Mouse (Mus musculus): ENCODE measurements around the gene L1cam. TPM values are rescaled to one million over a fixed set of nuclear protein-coding genes. Genes with fewer than 3 reads are reported as not detected.
A peak's percentile ranks its signal among the peaks of the same experiment; 100 is the strongest.

L1cam gene
- polyA plus RNA-seq, 1 experiment from 2014 or later, result 0.73 TPM

- Histone ChIP-seq H3K27ac (ENCODE audit: poor library complexity, severe bottlenecking) (no peak overlapping the region), H3K4me3 (no peak overlapping the region), H3K9me3 (replicated peaks) (no peaks in the 10 kb centered on the region), H3K4me1 (replicated peaks) (no peaks in the 10 kb centered on the region), H3K36me3 (no peaks in the 10 kb centered on the region), H3K9ac (no peak overlapping the region), H3K4me2 (no peak overlapping the region), H3K27me3 (replicated peaks) (no peaks in the 10 kb centered on the region)
- WGBS, result 74% methylated on average over 3 of the region's 3 CpGs
- ATAC-seq (ENCODE audit: insufficient number of reproducible peaks, low FRiP score), result no peak
Observed at GRCm38 (mm10) chrX:73836691-73837090, 59.2 kb downstream of the L1cam start.

DNA sequence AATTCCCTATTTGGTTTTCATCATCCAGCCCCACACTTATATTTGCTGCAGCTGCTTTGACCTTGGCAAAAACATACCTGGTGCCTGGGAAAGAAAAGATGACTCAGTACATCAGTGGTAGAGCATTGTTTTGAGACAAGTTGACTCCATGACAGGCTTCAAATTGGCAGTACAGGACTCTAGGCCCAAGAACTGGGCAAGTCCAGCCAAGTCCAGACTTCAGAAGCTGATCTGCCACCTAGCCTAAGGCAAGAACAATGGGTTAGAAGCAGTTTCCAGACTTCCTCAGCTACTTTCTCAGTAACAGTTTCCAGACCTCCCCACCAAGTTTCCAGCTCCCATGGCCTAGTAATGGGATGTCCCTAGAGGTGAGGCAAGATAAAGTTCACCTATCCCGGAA lies 60.2 kb downstream of the L1cam start:
- no peak overlapping the region for H3K4me3 ChIP-seq
- WGBS, result 60% methylated on average over 1 of the region's 1 CpGs
- no peaks in the 10 kb centered on the region for H3K27me3 ChIP-seq (replicated peaks)
- no peaks in the 10 kb centered on the region for H3K9me3 ChIP-seq (replicated peaks)
- H3K4me1 ChIP-seq (replicated peaks), result no peaks in the 10 kb centered on the region
- H3K9ac ChIP-seq, result no peak overlapping the region
- H3K4me2 ChIP-seq, result no peak overlapping the region
- no peak overlapping the region for H3K27ac ChIP-seq (ENCODE audit: poor library complexity, severe bottlenecking)
- no peaks in the 10 kb centered on the region for H3K36me3 ChIP-seq
- ATAC-seq (ENCODE audit: insufficient number of reproducible peaks, low FRiP score), result no peak

DNA sequence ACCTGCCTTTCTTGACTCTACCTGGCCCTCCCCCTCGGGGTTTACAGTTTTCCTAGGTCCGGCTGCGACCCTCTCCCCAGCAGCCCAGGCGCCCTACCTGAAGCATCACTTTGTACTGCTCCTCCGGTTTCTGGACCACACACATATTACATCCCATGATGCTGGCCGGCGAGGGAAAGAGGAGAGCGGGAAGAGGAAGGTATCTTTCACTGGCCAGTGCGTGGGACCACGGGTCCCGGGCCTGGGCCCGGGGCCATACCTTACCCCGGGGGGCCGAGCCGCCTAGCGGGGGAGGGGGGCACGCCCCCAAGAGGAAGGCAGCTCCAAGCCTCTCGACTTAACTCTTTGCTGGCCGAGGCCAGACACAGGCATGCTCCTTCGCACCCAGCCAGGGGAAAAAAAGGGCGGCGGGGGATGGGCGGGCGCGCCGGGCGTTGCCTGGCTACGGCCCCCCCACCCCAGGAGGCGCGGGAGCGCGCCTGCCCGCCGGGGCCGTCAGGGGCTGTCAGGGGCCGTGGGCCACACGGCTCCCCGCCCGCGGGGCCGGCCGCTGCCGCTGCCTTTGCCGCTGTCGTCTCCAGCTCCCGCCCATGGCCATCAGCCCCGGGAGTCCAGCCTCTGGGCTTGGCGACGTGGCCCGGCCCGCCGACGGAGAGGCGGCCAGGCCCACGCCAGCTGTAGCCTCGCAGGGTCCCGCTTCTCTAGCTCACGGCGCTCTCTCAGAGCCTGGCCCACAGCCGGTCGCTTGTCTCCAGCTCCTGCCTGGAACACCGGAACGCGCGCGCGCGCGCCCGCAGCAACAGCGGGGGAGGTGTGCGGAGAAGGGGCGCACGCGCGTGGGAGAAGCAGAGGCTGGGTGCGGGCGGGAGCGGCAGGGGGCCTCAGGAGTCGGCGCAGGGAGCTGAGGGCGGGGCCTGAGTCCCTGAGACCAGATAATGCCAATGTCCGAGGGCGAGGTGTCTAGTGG lies 71.4 kb downstream of the L1cam start, which contains the start of gene Pdzd4:
Pdzd4 (minus strand) TSS at position 785 of the 967 bp plus-strand sequence.
- WGBS, result 16% methylated on average over 76 of the region's 84 CpGs
- no peak within 1 kb of the TSS for H3K27ac ChIP-seq (ENCODE audit: poor library complexity, severe bottlenecking)
- peak within 1 kb of the TSS; percentile 88 for H3K4me2 ChIP-seq
- H3K9ac ChIP-seq, result peak within 1 kb of the TSS; percentile 64
- 0 out of 2 replicates have a peak, but pooled peaks cover 8% of the 10 kb centered on the region for H3K4me1 ChIP-seq (replicated peaks)
- H3K9me3 ChIP-seq (replicated peaks), result no peaks in the 10 kb centered on the region
- no peaks in the 10 kb centered on the region for H3K36me3 ChIP-seq
- peak within 1 kb of the TSS; percentile 67 for H3K4me3 ChIP-seq
- H3K27me3 ChIP-seq (replicated peaks), result peaks cover 36% of the 10 kb centered on the region
- ATAC-seq (ENCODE audit: insufficient number of reproducible peaks, low FRiP score), result peak; percentile 63

DNA sequence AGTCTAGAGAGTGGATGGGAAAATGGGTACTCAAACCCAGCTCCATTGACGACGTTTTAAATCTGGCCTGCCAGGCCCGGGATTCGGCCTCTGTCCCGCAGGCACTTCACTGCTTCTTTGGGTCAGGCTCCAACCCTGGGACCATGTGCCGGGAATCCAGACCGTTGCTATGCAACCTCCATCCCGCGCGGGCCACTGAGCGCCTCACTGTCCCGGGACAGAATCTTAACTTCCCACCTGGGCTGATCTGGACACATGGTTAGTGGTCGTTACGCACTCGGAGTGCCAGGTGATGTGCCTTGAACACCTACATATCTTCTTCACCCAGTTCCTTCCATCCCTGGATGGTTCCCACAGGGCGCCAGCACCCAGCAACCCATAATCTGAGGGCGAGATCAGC lies 72.2 kb downstream of the L1cam start:
- Histone ChIP-seq H3K4me3 (peak overlapping the region; percentile 67), H3K27ac (ENCODE audit: poor library complexity, severe bottlenecking) (no peak overlapping the region), H3K36me3 (no peaks in the 10 kb centered on the region), H3K4me1 (replicated peaks) (0 out of 2 replicates have a peak, but pooled peaks cover 8% of the 10 kb centered on the region), H3K9me3 (replicated peaks) (no peaks in the 10 kb centered on the region), H3K27me3 (replicated peaks) (peaks cover 36% of the 10 kb centered on the region), H3K4me2 (peak overlapping the region; percentile 88), H3K9ac (0 out of 2 replicates have a peak overlapping the region, but pooled peaks have one; percentile 64)
- no peak for ATAC-seq (ENCODE audit: insufficient number of reproducible peaks, low FRiP score)
- WGBS, result 18% methylated on average over 17 of the region's 17 CpGs

- H3K4me1 ChIP-seq (replicated peaks), result no peaks in the 10 kb centered on the region
- peaks cover 6% of the 10 kb centered on the region; the same call in 1 of the 2 replicates for H3K27me3 ChIP-seq (replicated peaks)
- no peak overlapping the region for H3K27ac ChIP-seq (ENCODE audit: poor library complexity, severe bottlenecking)
- 50% methylated on average over 3 of the region's 3 CpGs for WGBS
- ATAC-seq (ENCODE audit: insufficient number of reproducible peaks, low FRiP score), result no peak
- H3K4me2 ChIP-seq, result no peak overlapping the region
- no peak overlapping the region for H3K9ac ChIP-seq
- no peak overlapping the region for H3K4me3 ChIP-seq
- H3K9me3 ChIP-seq (replicated peaks), result no peaks in the 10 kb centered on the region
- H3K36me3 ChIP-seq, result no peaks in the 10 kb centered on the region
Observed at GRCm38 (mm10) chrX:73816596-73817314, 79.2 kb downstream of the L1cam start.

- no peaks in the 10 kb centered on the region for H3K36me3 ChIP-seq
- ATAC-seq (ENCODE audit: insufficient number of reproducible peaks, low FRiP score), result no peak
- no peak overlapping the region for H3K9ac ChIP-seq
- H3K27ac ChIP-seq (ENCODE audit: poor library complexity, severe bottlenecking), result no peak overlapping the region
- no peaks in the 10 kb centered on the region for H3K9me3 ChIP-seq (replicated peaks)
- H3K27me3 ChIP-seq (replicated peaks), result peaks cover 6% of the 10 kb centered on the region; the same call in 1 of the 2 replicates
- 17% methylated on average over 14 of the region's 14 CpGs for WGBS
- H3K4me2 ChIP-seq, result peak overlapping the region; percentile 62
- H3K4me1 ChIP-seq (replicated peaks), result no peaks in the 10 kb centered on the region
- peak overlapping the region; percentile 29; the same call in 1 of the 2 replicates for H3K4me3 ChIP-seq
Observed at GRCm38 (mm10) chrX:73815072-73815471, 80.8 kb downstream of the L1cam start.

DNA sequence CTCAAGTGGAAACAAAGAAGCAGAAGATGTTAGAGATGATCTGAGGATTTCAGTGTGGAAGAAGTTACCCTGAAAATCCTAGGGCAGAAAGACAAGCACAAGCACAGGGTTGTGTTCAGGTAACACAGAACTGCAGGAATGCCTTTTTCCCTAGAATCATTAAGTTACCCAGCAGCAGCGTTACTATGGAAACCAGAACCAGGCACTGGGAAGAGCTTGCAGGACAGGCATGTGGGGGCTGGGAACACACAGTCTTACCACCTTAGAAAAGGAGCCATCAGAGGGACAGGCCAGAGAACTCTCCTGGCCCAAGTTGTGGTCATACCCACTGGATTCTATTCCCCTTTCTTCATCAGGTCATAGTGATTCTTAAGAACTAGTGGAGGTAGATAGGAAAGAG lies 90.1 kb downstream of the L1cam start:
- H3K4me1 ChIP-seq (replicated peaks), result no peaks in the 10 kb centered on the region
- H3K4me3 ChIP-seq, result no peak overlapping the region
- no peak for ATAC-seq (ENCODE audit: insufficient number of reproducible peaks, low FRiP score)
- H3K9me3 ChIP-seq (replicated peaks), result no peaks in the 10 kb centered on the region
- H3K4me2 ChIP-seq, result no peak overlapping the region
- WGBS, result 42% methylated on average over 1 of the region's 1 CpGs
- H3K36me3 ChIP-seq, result no peaks in the 10 kb centered on the region
- no peak overlapping the region for H3K9ac ChIP-seq
- H3K27ac ChIP-seq (ENCODE audit: poor library complexity, severe bottlenecking), result no peak overlapping the region
- no peaks in the 10 kb centered on the region for H3K27me3 ChIP-seq (replicated peaks)

Other genes with a start within 250 kb of the L1cam start
- gene Pnck, start 236.0 kb downstream of the L1cam start, polyA plus RNA-seq (2016; fragmentation: Nextera tagmentation; extraction: Ambion mirVana), result 10.7 and 11.0 TPM in 2 replicates
- 8.8 and 9.8 TPM in 2 replicates for gene Slc6a8, start 223.0 kb downstream of the L1cam start, polyA plus RNA-seq (2016; fragmentation: Nextera tagmentation; extraction: Ambion mirVana)
- gene Bcap31, start 179.9 kb downstream of the L1cam start, polyA plus RNA-seq (2016; fragmentation: Nextera tagmentation; extraction: Ambion mirVana), result 154 and 176 TPM in 2 replicates
- gene Abcd1, start 179.5 kb downstream of the L1cam start, polyA plus RNA-seq (2016; fragmentation: Nextera tagmentation; extraction: Ambion mirVana), result 12.2 and 12.6 TPM in 2 replicates
- 0.43 and 0.62 TPM in 2 replicates for gene Plxnb3, start 139.0 kb downstream of the L1cam start, polyA plus RNA-seq (2016; fragmentation: Nextera tagmentation; extraction: Ambion mirVana)
- 72.5 and 75.2 TPM in 2 replicates for gene Srpk3, start 121.7 kb downstream of the L1cam start, polyA plus RNA-seq (2016; fragmentation: Nextera tagmentation; extraction: Ambion mirVana)
- gene Idh3g, start 109.2 kb downstream of the L1cam start, polyA plus RNA-seq (2016; fragmentation: Nextera tagmentation; extraction: Ambion mirVana), result 270 and 279 TPM in 2 replicates
- 144 and 145 TPM in 2 replicates for gene Ssr4, start 109.1 kb downstream of the L1cam start, polyA plus RNA-seq (2016; fragmentation: Nextera tagmentation; extraction: Ambion mirVana)
- gene Pdzd4, start 71.1 kb downstream of the L1cam start, polyA plus RNA-seq (2016; fragmentation: Nextera tagmentation; extraction: Ambion mirVana), result 0.42 and 0.54 TPM in 2 replicates
- gene Avpr2, start 4.0 kb downstream of the L1cam start, polyA plus RNA-seq (2016; fragmentation: Nextera tagmentation; extraction: Ambion mirVana), result not detected in 2 replicates
- gene Arhgap4, start 25.8 kb upstream of the L1cam start, polyA plus RNA-seq (2016; fragmentation: Nextera tagmentation; extraction: Ambion mirVana), result 1.4 and 1.9 TPM in 2 replicates
- gene Naa10, start 25.8 kb upstream of the L1cam start, polyA plus RNA-seq (2016; fragmentation: Nextera tagmentation; extraction: Ambion mirVana), result 77.6 and 87.2 TPM in 2 replicates
- gene Renbp, start 34.7 kb upstream of the L1cam start, polyA plus RNA-seq (2016; fragmentation: Nextera tagmentation; extraction: Ambion mirVana), result 50.2 and 50.8 TPM in 2 replicates
- 41.3 and 47.3 TPM in 2 replicates for gene Hcfc1, start 70.3 kb upstream of the L1cam start, polyA plus RNA-seq (2016; fragmentation: Nextera tagmentation; extraction: Ambion mirVana)
- gene Irak1, start 127.8 kb upstream of the L1cam start, polyA plus RNA-seq (2016; fragmentation: Nextera tagmentation; extraction: Ambion mirVana), result 55.6 and 58.4 TPM in 2 replicates
- gene Opn1mw, start 231.4 kb upstream of the L1cam start, polyA plus RNA-seq (2016; fragmentation: Nextera tagmentation; extraction: Ambion mirVana), result not detected in 2 replicates
- 12.0 and 14.0 TPM in 2 replicates for gene Mecp2, start 239.3 kb upstream of the L1cam start, polyA plus RNA-seq (2016; fragmentation: Nextera tagmentation; extraction: Ambion mirVana)

Data from heart, embryonic 12.5 days (tissue).